Mouse (Mus musculus): ENCODE measurements around the gene Tmem120a. TPM values are rescaled to one million over a fixed set of nuclear protein-coding genes. Genes with fewer than 3 reads are reported as not detected.

The Tmem120a gene
- total RNA-seq (2021) = 1 to 10 TPM; 7.6 to 8.3 TPM
- long read RNA-seq, experiment 1, transcript Tmem120a-201 (12 exons, 1,559 nt) = major isoform, 14 of 15 reads
- long read RNA-seq, experiment 1, partial matches to known transcripts = 0 of 15 reads
- long read RNA-seq, experiment 1, other reads (novel, unspliced or antisense) = 1 of 15 reads
- long read RNA-seq, experiment 2, transcript Tmem120a-201 (12 exons, 1,559 nt) = major isoform, 24 of 27 reads
- long read RNA-seq, experiment 2, partial matches to known transcripts = 2 of 27 reads
- long read RNA-seq, experiment 2, other reads (novel, unspliced or antisense) = 1 of 27 reads

- H3K27ac ChIP-seq = peak within 1 kb of the TSS; percentile 87
- peak within 1 kb of the TSS; percentile 96 for H3K4me3 ChIP-seq
- intact Hi-C loops (cut with DNase I) = loop anchor here (2.0 to 5.0 kb wide), 2 partner anchors 55 to 112 kb away; partner anchors contain the start of gene Rhbdd2
- no peak for TF ChIP-seq CTCF (IDR thresholded peaks at IDR 0.05)
- peak; percentile 98 for DNase-seq
Observed at GRCm38 (mm10) chr5:135743741-135744609, at the start of gene Tmem120a. Gene Tmem120a, minus strand, starts transcription at chr5:135744448.

GRCm38 (mm10) chr5:135782901-135783300 is 38.7 kb upstream of the Tmem120a start:
- no peak for DNase-seq
- H3K4me3 ChIP-seq = no peak overlapping the region
- intact Hi-C loops (cut with DNase I) = no loop called here
- no peak overlapping the region for H3K27ac ChIP-seq
- no peak for TF ChIP-seq CTCF (IDR thresholded peaks at IDR 0.05)

- DNase-seq = no peak
- intact Hi-C loops (cut with DNase I) = no loop called here
- TF ChIP-seq CTCF (IDR thresholded peaks at IDR 0.05) = no peak
- Histone ChIP-seq H3K27ac (peak overlapping the region; percentile 99; the same call in 1 of the 2 replicates), H3K4me3 (peak overlapping the region; percentile 93)
Observed at GRCm38 (mm10) chr5:135780331-135780730, 36.1 kb upstream of the Tmem120a start.

- Histone ChIP-seq H3K27ac (peak within 1 kb of the TSS; percentile 99), H3K4me3 (peak within 1 kb of the TSS; percentile 93)
- no peak for TF ChIP-seq CTCF (IDR thresholded peaks at IDR 0.05)
- intact Hi-C loops (cut with DNase I) = loop anchor here (2.0 kb wide), 1 partner anchor 146 kb away; the partner anchor contains the start of gene Rhbdd2
- peak; percentile 100 for DNase-seq
Observed at GRCm38 (mm10) chr5:135778471-135779445, 34.5 kb upstream of the Tmem120a start, which contains the start of gene Mdh2. Gene Mdh2, plus strand, starts transcription at chr5:135778480.

GRCm38 (mm10) chr5:135777796-135778470 is 33.7 kb upstream of the Tmem120a start, which contains the start of gene Styxl1:
Gene Styxl1, minus strand, starts transcription at chr5:135778385.
- Histone ChIP-seq H3K27ac (peak within 1 kb of the TSS; percentile 99), H3K4me3 (peak within 1 kb of the TSS; percentile 93)
- no peak for TF ChIP-seq CTCF (IDR thresholded peaks at IDR 0.05)
- intact Hi-C loops (cut with DNase I) = loop anchor here (2.0 kb wide), 1 partner anchor 145 kb away; the partner anchor contains the start of gene Rhbdd2
- DNase-seq = no peak

GRCm38 (mm10) chr5:135776546-135776945 is 32.3 kb upstream of the Tmem120a start:
- no peak for DNase-seq
- H3K27ac ChIP-seq = no peak overlapping the region
- no peak overlapping the region for H3K4me3 ChIP-seq
- TF ChIP-seq CTCF (IDR thresholded peaks at IDR 0.05) = no peak
- intact Hi-C loops (cut with DNase I) = no loop called here

- Histone ChIP-seq H3K27ac (no peak overlapping the region), H3K4me3 (no peak overlapping the region)
- intact Hi-C loops (cut with DNase I) = no loop called here
- no peak for DNase-seq
- no peak for TF ChIP-seq CTCF (IDR thresholded peaks at IDR 0.05)
Observed at GRCm38 (mm10) chr5:135772519-135772918, 28.3 kb upstream of the Tmem120a start.

- TF ChIP-seq CTCF (IDR thresholded peaks at IDR 0.05) = no peak
- no peak for DNase-seq
- Histone ChIP-seq H3K4me3 (no peak overlapping the region), H3K27ac (no peak overlapping the region)
- intact Hi-C loops (cut with DNase I) = no loop called here
Observed at GRCm38 (mm10) chr5:135764971-135765370, 20.7 kb upstream of the Tmem120a start.

- peak; percentile 89 for TF ChIP-seq CTCF (IDR thresholded peaks at IDR 0.05)
- peak; percentile 67 for DNase-seq
- intact Hi-C loops (cut with DNase I) = loop anchor here (1.0 to 2.0 kb wide), 2 partner anchors 133 to 147 kb away; no protein-coding TSS in a partner anchor
- no peak overlapping the region for H3K4me3 ChIP-seq
- no peak overlapping the region for H3K27ac ChIP-seq
Observed at GRCm38 (mm10) chr5:135763526-135763925, 19.3 kb upstream of the Tmem120a start.

GRCm38 (mm10) chr5:135761881-135762280 is 17.6 kb upstream of the Tmem120a start:
- intact Hi-C loops (cut with DNase I) = loop anchor here (2.0 kb wide), 1 partner anchor 131 kb away; no protein-coding TSS in a partner anchor
- Histone ChIP-seq H3K27ac (no peak overlapping the region), H3K4me3 (no peak overlapping the region)
- DNase-seq = no peak
- TF ChIP-seq CTCF (IDR thresholded peaks at IDR 0.05) = no peak

- H3K27ac ChIP-seq = peak overlapping the region; percentile 12; the same call in 1 of the 2 replicates
- peak; percentile 55 for DNase-seq
- H3K4me3 ChIP-seq = no peak overlapping the region
- TF ChIP-seq CTCF (IDR thresholded peaks at IDR 0.05) = no peak
- intact Hi-C loops (cut with DNase I) = no loop called here
Observed at GRCm38 (mm10) chr5:135751595-135751994, 7.3 kb upstream of the Tmem120a start.
